Mouse (Mus musculus): ENCODE measurements around the gene Rack1. TPM values are rescaled to one million over a fixed set of nuclear protein-coding genes. Genes with fewer than 3 reads are reported as not detected.
A peak's percentile ranks its signal among the peaks of the same experiment; 100 is the strongest.
"Not testable (repeated sequence)": the region's sequence is repeated elsewhere in the genome, so short reads cannot be mapped to it uniquely, and the experiment has no call there.

The Rack1 gene
- polyA plus RNA-seq (2012; rRNA removed), result 426 and 432 TPM in 2 replicates

DNA sequence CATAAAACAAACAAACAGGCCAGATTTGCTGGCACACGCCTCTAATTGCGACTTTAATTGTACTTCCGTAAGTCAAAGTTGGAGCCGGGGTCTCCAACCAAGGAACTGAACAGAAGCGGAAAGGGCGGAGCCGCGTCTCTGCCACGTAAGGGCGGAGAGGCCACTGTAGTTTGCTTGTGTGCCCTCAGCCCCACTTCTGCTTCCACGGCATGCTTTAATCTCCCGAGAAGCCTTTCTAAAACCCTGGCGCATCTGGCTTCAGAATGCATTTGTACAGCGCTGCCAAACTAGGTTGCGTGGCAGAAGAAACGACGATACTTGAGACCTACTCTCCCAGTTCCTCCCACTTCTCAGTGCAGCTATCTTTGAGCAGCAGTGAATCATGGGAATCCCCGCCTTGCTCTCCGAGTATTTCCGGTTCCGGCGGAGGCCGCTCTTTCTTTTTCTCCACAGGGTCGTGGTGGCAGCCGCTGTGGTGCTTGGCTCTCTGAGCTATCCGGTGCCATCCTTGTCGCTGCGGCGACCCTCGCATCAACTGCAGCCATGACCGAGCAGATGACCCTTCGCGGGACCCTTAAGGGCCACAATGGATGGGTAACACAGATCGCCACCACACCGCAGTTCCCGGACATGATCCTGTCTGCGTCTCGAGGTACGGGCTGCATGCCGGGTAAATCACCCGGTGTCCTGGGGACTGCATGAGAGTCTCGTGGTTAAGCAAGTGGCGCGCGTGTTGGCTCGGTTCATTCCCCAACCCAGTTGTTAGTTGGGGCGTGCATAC lies at the start of gene Rack1:
Rack1 (plus strand) TSS at position 412 of the 781 bp plus-strand sequence.
- peak; percentile 88 for TF ChIP-seq POLR2A (IDR thresholded peaks at IDR 0.05; ENCODE audit: borderline replicate concordance, insufficient read depth, low read length)
- no peak for TF ChIP-seq CTCF (IDR thresholded peaks at IDR 0.05; ENCODE audit: borderline replicate concordance, insufficient read depth, low read depth, low read length)
- WGBS, result under 1% methylated on average over 47 of the region's 47 CpGs
- peak; percentile 90 to 91 for DNase-seq
- H3K4me1 ChIP-seq (ENCODE audit: control insufficient read depth, insufficient read depth, low read length), result peaks cover 11% of the 10 kb centered on the region; the same call in 1 of the 2 replicates
- H3K4me3 ChIP-seq (replicated peaks; ENCODE audit: insufficient read depth, low read depth, low read length), result peak within 1 kb of the TSS; percentile 78
- peak within 1 kb of the TSS; percentile 57 for H3K27ac ChIP-seq (ENCODE audit: insufficient read depth, low read length)
- H3K27me3 ChIP-seq (ENCODE audit: control insufficient read depth, insufficient read depth, low read length), result no peaks in the 10 kb centered on the region

DNA sequence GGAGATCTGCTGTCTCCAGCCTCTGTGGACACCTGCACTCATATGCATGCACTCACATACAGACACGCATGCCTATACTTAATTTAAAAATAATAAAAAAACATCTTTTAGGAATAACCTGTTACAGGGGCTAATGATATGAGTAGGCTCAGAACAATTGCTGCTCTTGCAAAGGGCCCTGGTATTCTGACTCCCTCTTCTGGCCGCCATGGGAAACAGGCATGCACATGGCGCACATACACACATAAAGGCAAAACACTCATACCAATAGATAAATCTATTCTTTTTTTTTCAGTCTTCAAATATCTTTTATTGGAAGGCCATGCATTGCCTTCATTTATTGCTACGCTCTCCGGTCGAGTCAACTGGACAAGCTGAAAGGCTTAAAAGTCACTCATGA lies 49.7 kb upstream of the Rack1 start:
- no peak for DNase-seq
- Histone ChIP-seq H3K27me3 (ENCODE audit: control insufficient read depth, insufficient read depth, low read length) (no peaks in the 10 kb centered on the region), H3K27ac (ENCODE audit: insufficient read depth, low read length) (no peak overlapping the region), H3K4me3 (replicated peaks; ENCODE audit: insufficient read depth, low read depth, low read length) (no peak overlapping the region), H3K4me1 (ENCODE audit: control insufficient read depth, insufficient read depth, low read length) (no peaks in the 10 kb centered on the region)
- whole genome bisulfite sequencing, result 94% methylated on average over 6 of the region's 6 CpGs
- TF ChIP-seq CTCF (IDR thresholded peaks at IDR 0.05; ENCODE audit: borderline replicate concordance, insufficient read depth, low read depth, low read length) (no peak), POLR2A (IDR thresholded peaks at IDR 0.05; ENCODE audit: borderline replicate concordance, insufficient read depth, low read length) (no peak)

DNA sequence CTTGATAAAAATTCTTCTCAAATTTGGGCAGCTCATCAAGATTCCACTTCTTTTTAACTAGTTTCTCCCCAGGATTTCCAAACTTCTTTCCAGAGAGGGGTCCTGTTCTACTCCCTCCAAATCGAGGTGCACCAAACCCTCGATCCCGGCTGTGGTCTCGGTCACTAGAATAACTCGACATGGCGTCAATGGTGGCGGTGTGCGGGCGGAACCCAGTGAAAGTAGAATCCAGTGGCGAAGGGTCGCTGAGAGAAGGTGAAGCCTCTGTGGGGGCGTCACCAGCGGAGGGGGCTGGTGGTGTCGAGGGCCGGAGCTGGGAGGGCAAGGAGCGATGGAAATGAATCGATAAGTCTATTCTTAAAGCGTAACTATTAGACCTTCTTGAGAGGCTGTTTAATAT lies 46.6 kb upstream of the Rack1 start:
- H3K27me3 ChIP-seq (ENCODE audit: control insufficient read depth, insufficient read depth, low read length); H3K4me3 ChIP-seq (replicated peaks; ENCODE audit: insufficient read depth, low read depth, low read length); H3K4me1 ChIP-seq (ENCODE audit: control insufficient read depth, insufficient read depth, low read length); H3K27ac ChIP-seq (ENCODE audit: insufficient read depth, low read length); DNase-seq: not testable (repeated sequence)
- WGBS, result 92% methylated on average over 18 of the region's 18 CpGs

DNA sequence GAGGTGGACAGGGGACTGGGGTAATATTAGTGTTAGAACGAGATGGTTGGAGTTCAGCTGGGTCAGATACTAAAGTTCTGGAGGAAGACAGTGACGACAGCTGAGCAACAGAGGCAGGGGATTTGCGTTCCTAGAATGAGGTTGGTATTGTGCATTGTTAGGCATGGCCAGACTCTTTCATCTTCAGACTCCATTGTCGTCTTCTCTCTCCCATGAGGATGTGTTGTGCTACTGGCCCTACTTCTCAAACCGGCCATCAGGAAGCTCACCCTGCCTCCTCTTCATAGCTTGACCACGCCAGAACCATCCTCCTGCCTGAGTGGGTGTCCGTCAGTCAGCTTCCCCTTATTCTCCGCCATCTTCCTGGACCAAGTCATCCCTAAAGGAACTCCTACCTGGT lies 41.1 kb upstream of the Rack1 start:
- Histone ChIP-seq H3K4me3 (replicated peaks; ENCODE audit: insufficient read depth, low read depth, low read length) (no peak overlapping the region), H3K4me1 (ENCODE audit: control insufficient read depth, insufficient read depth, low read length) (no peaks in the 10 kb centered on the region), H3K27ac (ENCODE audit: insufficient read depth, low read length) (no peak overlapping the region), H3K27me3 (ENCODE audit: control insufficient read depth, insufficient read depth, low read length) (no peaks in the 10 kb centered on the region)
- 78% methylated on average over 8 of the region's 8 CpGs for WGBS
- DNase-seq, result no peak
- TF ChIP-seq POLR2A (IDR thresholded peaks at IDR 0.05; ENCODE audit: borderline replicate concordance, insufficient read depth, low read length) (no peak), CTCF (IDR thresholded peaks at IDR 0.05; ENCODE audit: borderline replicate concordance, insufficient read depth, low read depth, low read length) (no peak)

DNA sequence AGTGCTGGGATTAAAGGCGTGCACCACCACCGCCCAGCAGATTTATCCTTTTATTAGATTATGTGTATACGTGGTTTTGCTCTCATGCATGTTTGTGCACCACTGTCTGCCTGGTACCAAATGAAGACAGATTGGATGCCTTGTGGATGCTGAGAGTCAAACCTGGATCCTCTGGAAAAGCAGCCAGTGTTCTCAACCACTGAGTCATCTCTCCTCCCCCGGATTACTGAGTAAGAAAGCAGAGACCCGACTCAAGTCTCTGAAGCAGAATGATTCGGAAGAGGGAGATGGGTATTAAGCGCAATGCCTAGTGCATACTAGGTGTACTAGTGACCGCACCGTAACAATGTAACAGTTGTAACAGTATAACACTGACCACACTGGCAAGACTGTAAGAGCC lies 36.0 kb upstream of the Rack1 start:
- DNase-seq, result no peak
- H3K4me1 ChIP-seq (ENCODE audit: control insufficient read depth, insufficient read depth, low read length), result no peaks in the 10 kb centered on the region
- TF ChIP-seq POLR2A (IDR thresholded peaks at IDR 0.05; ENCODE audit: borderline replicate concordance, insufficient read depth, low read length) (no peak), CTCF (IDR thresholded peaks at IDR 0.05; ENCODE audit: borderline replicate concordance, insufficient read depth, low read depth, low read length) (no peak)
- WGBS, result 96% methylated on average over 9 of the region's 9 CpGs
- no peaks in the 10 kb centered on the region for H3K27me3 ChIP-seq (ENCODE audit: control insufficient read depth, insufficient read depth, low read length)
- H3K4me3 ChIP-seq (replicated peaks; ENCODE audit: insufficient read depth, low read depth, low read length), result no peak overlapping the region
- no peak overlapping the region for H3K27ac ChIP-seq (ENCODE audit: insufficient read depth, low read length)

DNA sequence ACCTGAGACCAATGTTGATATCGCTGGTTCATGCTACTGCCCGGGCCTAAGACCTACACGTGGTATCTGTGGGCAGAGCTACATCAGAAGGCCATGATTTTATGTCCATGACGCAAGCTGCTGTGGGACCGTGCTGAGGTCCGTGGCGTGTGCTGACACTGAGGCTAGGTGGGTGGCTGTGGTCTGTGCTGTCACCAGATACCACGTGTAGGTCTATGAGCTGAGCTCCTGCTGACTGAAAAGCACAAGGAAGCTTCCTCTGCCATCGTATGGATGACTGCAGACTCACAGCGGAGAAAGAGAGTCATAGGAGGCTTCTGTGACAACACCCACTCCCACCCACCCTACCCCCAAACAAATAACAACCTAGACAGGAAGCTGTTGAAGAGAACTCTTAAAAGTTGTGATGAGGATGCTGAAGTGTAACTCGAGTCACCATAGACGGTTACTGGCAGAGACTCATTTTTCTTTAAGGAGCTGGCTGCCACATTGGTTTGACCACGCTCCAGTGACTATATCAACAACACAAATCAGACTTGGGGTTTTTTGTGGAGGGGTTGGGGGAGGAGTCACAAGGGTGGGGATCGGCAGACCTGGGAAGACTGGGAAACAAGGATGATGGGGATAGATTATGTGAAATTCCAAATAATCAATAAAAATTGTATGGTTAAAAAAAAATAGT lies 32.8 kb upstream of the Rack1 start:
- no peak overlapping the region for H3K4me3 ChIP-seq (replicated peaks; ENCODE audit: insufficient read depth, low read depth, low read length)
- WGBS, result 75% methylated on average over 14 of the region's 14 CpGs
- no peaks in the 10 kb centered on the region for H3K4me1 ChIP-seq (ENCODE audit: control insufficient read depth, insufficient read depth, low read length)
- H3K27me3 ChIP-seq (ENCODE audit: control insufficient read depth, insufficient read depth, low read length), result no peaks in the 10 kb centered on the region
- no peak for TF ChIP-seq POLR2A (IDR thresholded peaks at IDR 0.05; ENCODE audit: borderline replicate concordance, insufficient read depth, low read length)
- TF ChIP-seq CTCF (IDR thresholded peaks at IDR 0.05; ENCODE audit: borderline replicate concordance, insufficient read depth, low read depth, low read length), result no peak
- no peak for DNase-seq
- H3K27ac ChIP-seq (ENCODE audit: insufficient read depth, low read length), result no peak overlapping the region

DNA sequence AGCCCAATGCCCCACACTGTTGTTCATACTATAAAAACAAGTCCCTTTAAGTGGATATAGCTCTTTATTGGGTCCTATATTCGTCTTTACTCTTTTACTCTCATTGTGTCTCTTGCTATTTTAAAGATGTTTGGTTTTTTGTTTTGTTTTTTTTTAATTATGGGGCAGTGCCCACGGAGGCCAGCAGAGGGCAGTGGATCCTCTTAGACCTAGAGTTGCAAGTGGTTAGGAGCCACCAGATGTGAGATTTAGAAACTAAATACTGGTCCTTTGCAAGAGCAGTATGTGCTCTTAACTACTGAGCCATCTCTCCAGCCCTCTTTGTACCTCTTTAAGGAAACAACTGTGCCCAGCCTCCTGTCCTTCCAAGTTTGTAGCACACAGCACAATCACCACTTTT lies 28.4 kb upstream of the Rack1 start:
- Histone ChIP-seq H3K4me1 (ENCODE audit: control insufficient read depth, insufficient read depth, low read length) (no peaks in the 10 kb centered on the region), H3K27me3 (ENCODE audit: control insufficient read depth, insufficient read depth, low read length) (no peaks in the 10 kb centered on the region), H3K27ac (ENCODE audit: insufficient read depth, low read length) (no peak overlapping the region), H3K4me3 (replicated peaks; ENCODE audit: insufficient read depth, low read depth, low read length) (no peak overlapping the region)
- DNase-seq, result no peak
- TF ChIP-seq POLR2A (IDR thresholded peaks at IDR 0.05; ENCODE audit: borderline replicate concordance, insufficient read depth, low read length), result no peak
- TF ChIP-seq CTCF (IDR thresholded peaks at IDR 0.05; ENCODE audit: borderline replicate concordance, insufficient read depth, low read depth, low read length), result peak; percentile 59; the same call in 1 of the 2 replicates
- WGBS, result 4% methylated on average over 2 of the region's 2 CpGs
